Mouse (Mus musculus) heart, embryonic 14.5 days (tissue): ENCODE data around the gene Vipas39. TPM values are rescaled to one million over a fixed set of nuclear protein-coding genes. Genes with fewer than 3 reads are reported as not detected.

Experiments
- ATAC-seq: fragments of 200-750 bp; cut with Nextera tagmentation; 2 replicates; pipeline ENCODE4 v1.8.0; 2017; ENCODE audit warnings: low read depth, moderate TSS enrichment; ENCODE audit not compliant: insufficient number of reproducible peaks, insufficient read depth, low FRiP score
- H3K27ac ChIP-seq, 2 experiments: fragments of 200-500 bp in 1 of 2; fragments of 300-500 bp in 1 of 2; sonication (generic) in 1 of 2; replicated peaks in 1 of 2; 2 replicates each; pipeline ENCODE4 v1.5.1; 2012 to 2014; ENCODE audit warnings: low read depth in 2 of 2, low read length in 2 of 2, control low read depth in 1 of 2, mild to moderate bottlenecking in 1 of 2, mixed read lengths in 1 of 2; ENCODE audit not compliant: control insufficient read depth in 1 of 2, insufficient read depth in 1 of 2
- H3K27me3 ChIP-seq: fragments of 300-500 bp; sonication (generic); 2 replicates; pipeline ENCODE4 v1.6.1; 2014; ENCODE audit warnings: mild to moderate bottlenecking, low read length, control low read depth; ENCODE audit not compliant: control insufficient read depth, insufficient read depth
- H3K36me3 ChIP-seq: fragments of 300-500 bp; sonication (generic); 2 replicates; pipeline ENCODE4 v1.6.1; 2014; ENCODE audit warnings: mild to moderate bottlenecking, control low read depth, low read length, mixed read lengths; ENCODE audit not compliant: control insufficient read depth, insufficient read depth
- H3K4me1 ChIP-seq, 2 experiments: fragments of 200-500 bp in 1 of 2; fragments of 300-500 bp in 1 of 2; sonication (generic) in 1 of 2; 2 replicates each; pipeline ENCODE4 v1.6.1; 2012 to 2014; ENCODE audit warnings: low read length in 2 of 2, control low read depth in 1 of 2, mixed read lengths in 1 of 2; ENCODE audit not compliant: control insufficient read depth in 2 of 2, insufficient read depth in 2 of 2
- H3K4me2 ChIP-seq: fragments of 300-500 bp; sonication (generic); 2 replicates; pipeline ENCODE4 v1.6.1; 2014; ENCODE audit warnings: mild to moderate bottlenecking, low read length
- H3K4me3 ChIP-seq, 2 experiments: fragments of 200-500 bp in 1 of 2; fragments of 300-500 bp in 1 of 2; sonication (generic) in 1 of 2; 2 replicates each; pipeline ENCODE4 v1.5.1; 2012 to 2014; ENCODE audit warnings: low read length in 2 of 2, mild to moderate bottlenecking in 2 of 2, control low read depth in 1 of 2, low read depth in 1 of 2, moderate library complexity in 1 of 2; ENCODE audit not compliant: control insufficient read depth in 1 of 2, insufficient read depth in 1 of 2
- H3K9ac ChIP-seq: fragments of 300-500 bp; sonication (generic); 2 replicates; pipeline ENCODE4 v1.6.1; 2014; ENCODE audit warnings: mild to moderate bottlenecking, low read length
- H3K9me3 ChIP-seq: fragments of 300-500 bp; sonication (generic); 2 replicates; pipeline ENCODE4 v1.6.1; 2016; ENCODE audit warnings: low read length, control low read depth; ENCODE audit not compliant: control insufficient read depth
- WGBS: fragments of 180-500 bp; shearing (Covaris S2); extraction: QIAGEN DNeasy Blood & Tissue Kit; methylation state at CpG from one replicate; pipeline ENCODE4 v1.1.7; 2014; 5-methylcytosine and 5-hydroxymethylcytosine counted together
- polyA plus RNA-seq: library from polyadenylated mRNA; unstranded; fragments of >200 nt; fragmentation: Nextera tagmentation; extraction: Ambion mirVana; gene quantifications from 2 replicates; pipeline ENCODE4 v1.2.1, GENCODE M21; 2014

The Vipas39 gene
- polyA plus RNA-seq, 1 experiment from 2014 or later: 39.2 TPM

DNA sequence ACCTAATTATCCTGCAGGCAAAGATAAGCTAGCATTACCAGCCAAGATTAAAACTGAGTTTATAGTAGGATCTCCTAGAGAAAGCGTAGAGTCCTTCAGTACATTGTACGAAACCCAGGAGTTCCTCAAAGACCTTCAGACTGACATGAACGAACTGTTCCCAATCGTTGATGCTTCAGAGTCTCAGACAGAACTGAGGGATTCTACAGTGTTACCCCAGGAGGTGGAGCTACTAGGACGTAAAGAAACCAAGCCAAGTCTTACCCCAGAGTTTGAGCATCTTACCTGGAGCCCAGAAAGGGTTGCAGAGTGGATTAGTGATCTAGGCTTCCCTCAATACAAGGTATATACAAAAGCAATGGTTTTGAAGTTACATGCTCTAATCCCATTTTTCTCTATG is 64.4 kb downstream of the Vipas39 start:
- Histone ChIP-seq H3K4me2 (no peak overlapping the region), H3K36me3 (no peaks in the 10 kb centered on the region), H3K27me3 (no peaks in the 10 kb centered on the region), H3K27ac (no peak overlapping the region), H3K9ac (no peak overlapping the region), H3K4me1 (peaks cover 0 to 7% of the 10 kb centered on the region in 2 experiments; a peak in 3 of 4 replicates), H3K4me3 (no peak overlapping the region), H3K9me3 (no peaks in the 10 kb centered on the region)
- no peak for ATAC-seq
- 62% methylated on average over 5 of the region's 5 CpGs for WGBS

GRCm38 (mm10) chr12:87199973-87200586 is 66.0 kb downstream of the Vipas39 start, which contains the start of gene Tmed8:
Tmed8 (minus strand) TSS chr12:87200454.
- Histone ChIP-seq H3K4me1 (peaks cover 0 to 7% of the 10 kb centered on the region in 2 experiments; a peak in 3 of 4 replicates), H3K36me3 (no peaks in the 10 kb centered on the region), H3K27me3 (no peaks in the 10 kb centered on the region), H3K27ac (no peak within 1 kb of the TSS), H3K4me3 (peak within 1 kb of the TSS; percentile 67 to 80), H3K4me2 (peak within 1 kb of the TSS; percentile 64), H3K9ac (peak within 1 kb of the TSS; percentile 83), H3K9me3 (no peaks in the 10 kb centered on the region)
- ATAC-seq: peak; percentile 85
- WGBS: under 1% methylated on average over 46 of the region's 70 CpGs

GRCm38 (mm10) chr12:87199206-87199972 is 66.7 kb downstream of the Vipas39 start, which contains the start of gene Samd15:
Samd15 (plus strand) TSS chr12:87199723.
- H3K27me3 ChIP-seq: no peaks in the 10 kb centered on the region
- WGBS: under 1% methylated on average over 37 of the region's 38 CpGs
- peak within 1 kb of the TSS; percentile 64 for H3K4me2 ChIP-seq
- peak within 1 kb of the TSS; percentile 67 to 80 for H3K4me3 ChIP-seq
- ATAC-seq: peak; percentile 32
- H3K27ac ChIP-seq: no peak within 1 kb of the TSS
- H3K9ac ChIP-seq: peak within 1 kb of the TSS; percentile 83
- peaks cover 0 to 7% of the 10 kb centered on the region in 2 experiments; a peak in 3 of 4 replicates for H3K4me1 ChIP-seq
- H3K36me3 ChIP-seq: no peaks in the 10 kb centered on the region
- no peaks in the 10 kb centered on the region for H3K9me3 ChIP-seq

DNA sequence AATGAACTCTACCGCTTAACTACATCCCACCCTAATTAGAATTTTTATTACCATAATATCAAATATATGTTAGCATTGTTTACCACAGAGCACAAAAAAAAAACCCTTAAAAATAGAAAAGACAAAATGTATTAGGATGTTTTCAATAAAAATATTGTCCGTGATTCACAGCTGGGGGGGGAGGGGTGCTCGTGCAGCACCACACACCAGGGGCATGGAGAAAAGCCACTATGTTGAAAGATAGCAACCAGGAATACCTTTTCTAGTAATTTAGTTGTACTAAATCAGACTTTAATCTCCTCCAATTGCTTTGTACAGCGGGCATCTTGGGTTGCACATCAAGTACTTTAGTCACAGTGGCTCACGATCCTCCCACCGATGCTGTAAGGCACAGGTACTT is 67.3 kb downstream of the Vipas39 start:
- H3K27ac ChIP-seq: no peak overlapping the region
- 60% methylated on average over 6 of the region's 6 CpGs for WGBS
- no peaks in the 10 kb centered on the region for H3K36me3 ChIP-seq
- H3K4me2 ChIP-seq: peak overlapping the region; percentile 64
- H3K4me3 ChIP-seq: peak overlapping the region in 1 of 2 experiments; percentile 67; a peak in 1 of 4 replicates
- no peak for ATAC-seq
- H3K27me3 ChIP-seq: no peaks in the 10 kb centered on the region
- H3K9me3 ChIP-seq: no peaks in the 10 kb centered on the region
- H3K9ac ChIP-seq: peak overlapping the region; percentile 83; the same call in 1 of the 2 replicates
- H3K4me1 ChIP-seq: peaks cover 0 to 7% of the 10 kb centered on the region in 2 experiments; a peak in 3 of 4 replicates

DNA sequence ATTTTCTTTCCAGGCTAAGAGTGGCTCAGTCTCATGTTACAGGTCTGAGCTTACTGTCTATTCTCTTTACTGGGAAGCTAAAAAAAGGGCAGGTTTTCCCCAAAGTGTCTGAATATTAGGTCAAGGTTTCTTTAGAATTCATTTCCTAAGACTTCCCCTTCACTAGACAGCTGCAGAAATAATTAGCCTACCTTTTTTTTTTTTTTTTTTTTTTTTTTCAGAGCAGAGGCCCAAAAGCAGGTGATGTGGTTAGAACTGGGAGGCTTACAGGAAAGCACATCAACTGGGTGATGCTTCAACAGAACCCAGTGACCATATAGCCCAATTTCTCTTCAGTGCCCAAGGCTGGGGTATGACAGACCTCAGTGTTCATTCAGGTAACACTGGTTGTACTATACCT is 69.7 kb downstream of the Vipas39 start:
- Histone ChIP-seq H3K9ac (no peak overlapping the region), H3K27me3 (no peaks in the 10 kb centered on the region), H3K4me2 (no peak overlapping the region), H3K36me3 (no peaks in the 10 kb centered on the region), H3K4me1 (peaks cover 0 to 7% of the 10 kb centered on the region in 2 experiments; a peak in 3 of 4 replicates), H3K9me3 (no peaks in the 10 kb centered on the region), H3K4me3 (no peak overlapping the region), H3K27ac (no peak overlapping the region)
- ATAC-seq: no peak

DNA sequence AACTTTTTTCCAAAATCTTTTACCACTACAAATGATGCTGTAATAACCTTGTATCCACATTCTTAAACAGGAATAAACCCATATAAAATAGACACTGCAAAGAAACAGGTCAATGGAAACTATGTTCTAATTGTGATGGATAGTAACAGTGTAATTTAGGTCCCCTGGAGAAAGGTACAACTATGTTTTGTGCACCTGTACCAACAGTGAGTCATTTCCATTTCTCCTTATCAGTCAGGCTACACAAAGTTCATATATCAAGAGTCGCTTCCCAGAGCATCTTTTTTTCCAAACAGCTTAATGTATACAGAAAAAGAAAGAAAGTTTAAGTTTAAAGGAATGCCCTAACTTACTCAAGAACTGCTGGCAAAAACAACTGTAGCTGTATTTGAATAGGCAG is 71.0 kb downstream of the Vipas39 start:
- 72% methylated on average over 1 of the region's 1 CpGs for WGBS
- Histone ChIP-seq H3K27ac (no peak overlapping the region), H3K9ac (no peak overlapping the region), H3K9me3 (no peaks in the 10 kb centered on the region), H3K4me1 (peaks cover 0 to 7% of the 10 kb centered on the region in 2 experiments; a peak in 3 of 4 replicates), H3K36me3 (no peaks in the 10 kb centered on the region), H3K4me3 (no peak overlapping the region), H3K4me2 (no peak overlapping the region), H3K27me3 (no peaks in the 10 kb centered on the region)
- ATAC-seq: no peak

- Histone ChIP-seq H3K4me3 (no peak overlapping the region), H3K4me1 (no peaks in the 10 kb centered on the region), H3K27ac (no peak overlapping the region), H3K27me3 (no peaks in the 10 kb centered on the region), H3K9ac (no peak overlapping the region), H3K36me3 (no peaks in the 10 kb centered on the region), H3K9me3 (no peaks in the 10 kb centered on the region), H3K4me2 (no peak overlapping the region)
- WGBS: 82% methylated on average over 3 of the region's 3 CpGs
- ATAC-seq: no peak
Measured at GRCm38 (mm10) chr12:87193008-87193407, 73.0 kb downstream of the Vipas39 start.
